Mouse (Mus musculus): ENCODE data around the gene Gm11020.

Gene Gm11020

GRCm38 (mm10) chr8:104341678-104342077 lies 20.3 kb downstream of the Gm11020 start:
- intact Hi-C loops (cut with DNase I), result loop anchor here (5.0 to 10.0 kb wide), 3 partner anchors 56 to 197 kb away; partner anchors contain the start of genes Cklf and Cmtm4

GRCm38 (mm10) chr8:104342426-104342825 lies 21.1 kb downstream of the Gm11020 start:
- intact Hi-C loops (cut with DNase I), result loop anchor here (5.0 to 10.0 kb wide), 3 partner anchors 55 to 198 kb away; partner anchors contain the start of genes Cklf and Cmtm4

GRCm38 (mm10) chr8:104343957-104344356 lies 22.6 kb downstream of the Gm11020 start:
- intact Hi-C loops (cut with DNase I), result loop anchor here (2.0 to 10.0 kb wide), 5 partner anchors 53 to 227 kb away; partner anchors contain the start of genes Cklf, Cmtm4 and Dync1li2

GRCm38 (mm10) chr8:104344622-104345021 lies 23.3 kb downstream of the Gm11020 start:
- intact Hi-C loops (cut with DNase I), result loop anchor here (2.0 to 10.0 kb wide), 5 partner anchors 53 to 226 kb away; partner anchors contain the start of genes Cklf, Cmtm4 and Dync1li2

- intact Hi-C loops (cut with DNase I), result loop anchor here (10.0 kb wide), 1 partner anchor 202 kb away; no protein-coding TSS in a partner anchor
These were observed 25.3 kb downstream of the Gm11020 start for GRCm38 (mm10) chr8:104346706-104347105.

GRCm38 (mm10) chr8:104348971-104349370 lies 27.6 kb downstream of the Gm11020 start:
- intact Hi-C loops (cut with DNase I), result loop anchor here (10.0 kb wide), 1 partner anchor 204 kb away; no protein-coding TSS in a partner anchor

GRCm38 (mm10) chr8:104350047-104350446 lies 28.7 kb downstream of the Gm11020 start:
- intact Hi-C loops (cut with DNase I), result no loop called here

- intact Hi-C loops (cut with DNase I), result no loop called here
These were observed 31.8 kb downstream of the Gm11020 start for GRCm38 (mm10) chr8:104353186-104353585.

- intact Hi-C loops (cut with DNase I), result no loop called here
These were observed 33.1 kb downstream of the Gm11020 start for GRCm38 (mm10) chr8:104354504-104354903.

- intact Hi-C loops (cut with DNase I), result no loop called here
These were observed 37.3 kb downstream of the Gm11020 start for GRCm38 (mm10) chr8:104358637-104359036.

- intact Hi-C loops (cut with DNase I), result no loop called here
These were observed 38.5 kb downstream of the Gm11020 start for GRCm38 (mm10) chr8:104359778-104360456.

GRCm38 (mm10) chr8:104365695-104366094 lies 44.3 kb downstream of the Gm11020 start:
- intact Hi-C loops (cut with DNase I), result no loop called here

- intact Hi-C loops (cut with DNase I), result no loop called here
These were observed 46.0 kb downstream of the Gm11020 start for GRCm38 (mm10) chr8:104367398-104367797.

- intact Hi-C loops (cut with DNase I), result no loop called here
These were observed 48.2 kb downstream of the Gm11020 start for GRCm38 (mm10) chr8:104369591-104369990.

- intact Hi-C loops (cut with DNase I), result no loop called here
These were observed 48.7 kb downstream of the Gm11020 start for GRCm38 (mm10) chr8:104370071-104370470.

- intact Hi-C loops (cut with DNase I), result no loop called here
These were observed 49.8 kb downstream of the Gm11020 start for GRCm38 (mm10) chr8:104371121-104371520.
